Mouse (Mus musculus) C2C12 (cell line): ENCODE data around the gene Susd4.

Source experiments
- CTCF ChIP-seq: IDR thresholded peaks from one replicate; pipeline ENCODE4 v1.5.1; 2011; ENCODE audit not compliant: control insufficient read depth, insufficient read depth, insufficient read length
- FOSL1 ChIP-seq: IDR thresholded peaks from one replicate; pipeline ENCODE4 v1.8.0; 2011; ENCODE audit warnings: mild to moderate bottlenecking, low read length; ENCODE audit not compliant: poor library complexity, insufficient read depth, severe bottlenecking
- MAX ChIP-seq: IDR thresholded peaks from one replicate; pipeline ENCODE4 v1.6.1; 2011; ENCODE audit warnings: mild to moderate bottlenecking, control low read depth
- MYOD1 ChIP-seq: IDR thresholded peaks from one replicate; pipeline ENCODE4 v1.6.1; 2011; ENCODE audit warnings: low read depth; ENCODE audit not compliant: control insufficient read depth, insufficient read length
- MYOG ChIP-seq: IDR thresholded peaks from one replicate; pipeline ENCODE4 v1.6.1; 2011; ENCODE audit not compliant: control insufficient read depth, insufficient read length; ENCODE audit errors: extremely low read depth
- USF1 ChIP-seq: IDR thresholded peaks from one replicate; pipeline ENCODE4 v1.6.1; 2011; ENCODE audit warnings: low read depth, mild to moderate bottlenecking, control low read depth, moderate library complexity

DNA sequence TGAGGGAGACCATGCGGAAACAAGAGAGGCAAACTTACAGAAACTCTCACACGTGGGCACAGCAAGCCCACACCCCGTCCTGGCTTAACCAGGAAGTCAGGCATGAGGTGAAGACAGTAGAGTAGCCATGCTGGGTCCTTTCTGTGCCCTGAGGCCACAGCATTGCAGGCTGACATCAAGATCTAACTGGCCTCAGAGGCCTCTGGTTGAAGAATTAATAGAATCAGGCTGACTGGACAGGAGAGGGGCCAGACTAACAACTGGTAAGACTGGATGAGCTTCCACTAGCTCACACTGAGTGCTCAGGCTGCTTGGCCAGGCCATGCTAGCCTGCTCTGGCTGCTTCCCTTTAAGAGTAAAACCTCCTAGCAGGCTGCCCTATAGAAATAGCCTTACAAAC is 145.4 kb downstream of the Susd4 start:
- TF ChIP-seq CTCF (no peak), MAX (no peak), MYOD1 (no peak), USF1 (no peak), FOSL1 (no peak), MYOG (no peak)
